Mouse (Mus musculus): Measurements from ENCODE around the gene Upp1. TPM values are rescaled to one million over a fixed set of nuclear protein-coding genes. Genes with fewer than 3 reads are reported as not detected.

Upp1 gene
- total and polyA plus RNA-seq, 2 experiments from 2014 or later: 2.5 to 5.9 TPM

GRCm38 (mm10) chr11:9128110-9128509 lies 10.2 kb downstream of the Upp1 start:
- WGBS: 59% methylated on average over 2 of the region's 2 CpGs

GRCm38 (mm10) chr11:9129528-9129927 lies 11.6 kb downstream of the Upp1 start:
- no peak for ATAC-seq (ENCODE audit: low FRiP score)
- no peaks in the 10 kb centered on the region for H3K4me1 ChIP-seq (ENCODE audit: insufficient read depth, low read length)
- TF ChIP-seq CTCF (IDR thresholded peaks at IDR 0.05): no peak
- H3K27me3 ChIP-seq (ENCODE audit: insufficient read depth, low read length): no peaks in the 10 kb centered on the region
- no peaks in the 10 kb centered on the region for H3K9me3 ChIP-seq (ENCODE audit: low read length)
- DNase-seq (ENCODE audit: low spot score): no peak
- no peak overlapping the region for H3K4me3 ChIP-seq (ENCODE audit: low read depth, low read length)
- H3K9ac ChIP-seq (replicated peaks; ENCODE audit: low read length, poor library complexity, severe bottlenecking): no peak overlapping the region
- no peak overlapping the region for H3K4me2 ChIP-seq (ENCODE audit: low read depth, low read length, poor library complexity, severe bottlenecking)
- H3K27ac ChIP-seq (ENCODE audit: low read depth, low read length): no peak overlapping the region
- H3K36me3 ChIP-seq (ENCODE audit: insufficient read depth, low read length): no peaks in the 10 kb centered on the region
- 93% methylated on average over 8 of the region's 8 CpGs for WGBS

More at GRCm38 (mm10) chr11:9128110-9128509, 10.2 kb downstream of the Upp1 start:
- Histone ChIP-seq H3K9ac (replicated peaks; ENCODE audit: low read length, poor library complexity, severe bottlenecking) (no peak overlapping the region), H3K27me3 (ENCODE audit: insufficient read depth, low read length) (no peaks in the 10 kb centered on the region), H3K4me2 (ENCODE audit: low read depth, low read length, poor library complexity, severe bottlenecking) (no peak overlapping the region), H3K4me3 (ENCODE audit: low read depth, low read length) (no peak overlapping the region), H3K9me3 (ENCODE audit: low read length) (no peaks in the 10 kb centered on the region), H3K36me3 (ENCODE audit: insufficient read depth, low read length) (no peaks in the 10 kb centered on the region), H3K27ac (ENCODE audit: low read depth, low read length) (no peak overlapping the region), H3K4me1 (ENCODE audit: insufficient read depth, low read length) (no peaks in the 10 kb centered on the region)
- TF ChIP-seq CTCF (IDR thresholded peaks at IDR 0.05): no peak
- ATAC-seq (ENCODE audit: low FRiP score) (no peak), DNase-seq (ENCODE audit: low spot score) (peak; percentile 31)

GRCm38 (mm10) chr11:9131688-9132087 lies 13.8 kb downstream of the Upp1 start:
- no peaks in the 10 kb centered on the region for H3K9me3 ChIP-seq (ENCODE audit: low read length)
- H3K9ac ChIP-seq (replicated peaks; ENCODE audit: low read length, poor library complexity, severe bottlenecking): no peak overlapping the region
- WGBS: 77% methylated on average over 7 of the region's 7 CpGs
- no peak for ATAC-seq (ENCODE audit: low FRiP score)
- H3K27ac ChIP-seq (ENCODE audit: low read depth, low read length): no peak overlapping the region
- no peak for DNase-seq (ENCODE audit: low spot score)
- no peaks in the 10 kb centered on the region for H3K4me1 ChIP-seq (ENCODE audit: insufficient read depth, low read length)
- H3K4me3 ChIP-seq (ENCODE audit: low read depth, low read length): no peak overlapping the region
- H3K36me3 ChIP-seq (ENCODE audit: insufficient read depth, low read length): no peaks in the 10 kb centered on the region
- no peak overlapping the region for H3K4me2 ChIP-seq (ENCODE audit: low read depth, low read length, poor library complexity, severe bottlenecking)
- TF ChIP-seq CTCF (IDR thresholded peaks at IDR 0.05): no peak
- no peaks in the 10 kb centered on the region for H3K27me3 ChIP-seq (ENCODE audit: insufficient read depth, low read length)

GRCm38 (mm10) chr11:9135589-9136246 lies 17.8 kb downstream of the Upp1 start:
- TF ChIP-seq CTCF (IDR thresholded peaks at IDR 0.05): peak; percentile 35
- no peak for DNase-seq (ENCODE audit: low spot score)
- peak; percentile 52 for ATAC-seq (ENCODE audit: low FRiP score)
- Histone ChIP-seq H3K9ac (replicated peaks; ENCODE audit: low read length, poor library complexity, severe bottlenecking) (no peak overlapping the region), H3K27me3 (ENCODE audit: insufficient read depth, low read length) (no peaks in the 10 kb centered on the region), H3K4me1 (ENCODE audit: insufficient read depth, low read length) (no peaks in the 10 kb centered on the region), H3K27ac (ENCODE audit: low read depth, low read length) (no peak overlapping the region), H3K4me2 (ENCODE audit: low read depth, low read length, poor library complexity, severe bottlenecking) (no peak overlapping the region), H3K4me3 (ENCODE audit: low read depth, low read length) (no peak overlapping the region), H3K9me3 (ENCODE audit: low read length) (no peaks in the 10 kb centered on the region), H3K36me3 (ENCODE audit: insufficient read depth, low read length) (no peaks in the 10 kb centered on the region)
- WGBS: 76% methylated on average over 11 of the region's 11 CpGs

GRCm38 (mm10) chr11:9136471-9136870 lies 18.6 kb downstream of the Upp1 start:
- Histone ChIP-seq H3K9me3 (ENCODE audit: low read length) (no peaks in the 10 kb centered on the region), H3K9ac (replicated peaks; ENCODE audit: low read length, poor library complexity, severe bottlenecking) (no peak overlapping the region), H3K27me3 (ENCODE audit: insufficient read depth, low read length) (no peaks in the 10 kb centered on the region), H3K27ac (ENCODE audit: low read depth, low read length) (no peak overlapping the region), H3K36me3 (ENCODE audit: insufficient read depth, low read length) (no peaks in the 10 kb centered on the region), H3K4me2 (ENCODE audit: low read depth, low read length, poor library complexity, severe bottlenecking) (no peak overlapping the region), H3K4me3 (ENCODE audit: low read depth, low read length) (no peak overlapping the region), H3K4me1 (ENCODE audit: insufficient read depth, low read length) (no peaks in the 10 kb centered on the region)
- DNase-seq (ENCODE audit: low spot score): peak; percentile 85
- 13% methylated on average over 5 of the region's 5 CpGs for WGBS
- peak; percentile 99 for TF ChIP-seq CTCF (IDR thresholded peaks at IDR 0.05)
- peak; percentile 65 for ATAC-seq (ENCODE audit: low FRiP score)

GRCm38 (mm10) chr11:9145113-9145512 lies 27.2 kb downstream of the Upp1 start:
- WGBS: 92% methylated on average over 2 of the region's 2 CpGs
- Histone ChIP-seq H3K36me3 (ENCODE audit: insufficient read depth, low read length) (no peaks in the 10 kb centered on the region), H3K4me2 (ENCODE audit: low read depth, low read length, poor library complexity, severe bottlenecking) (no peak overlapping the region)

More at GRCm38 (mm10) chr11:9145113-9145512, 27.2 kb downstream of the Upp1 start:
- Histone ChIP-seq H3K9ac (replicated peaks; ENCODE audit: low read length, poor library complexity, severe bottlenecking) (no peak overlapping the region), H3K27ac (ENCODE audit: low read depth, low read length) (no peak overlapping the region), H3K4me3 (ENCODE audit: low read depth, low read length) (no peak overlapping the region), H3K4me1 (ENCODE audit: insufficient read depth, low read length) (no peaks in the 10 kb centered on the region), H3K9me3 (ENCODE audit: low read length) (no peaks in the 10 kb centered on the region), H3K27me3 (ENCODE audit: insufficient read depth, low read length) (no peaks in the 10 kb centered on the region)
- TF ChIP-seq CTCF (IDR thresholded peaks at IDR 0.05): no peak
- ATAC-seq (ENCODE audit: low FRiP score): no peak
- DNase-seq (ENCODE audit: low spot score): no peak

All from midbrain, postnatal 0 days (tissue).